Mouse (Mus musculus) ES-E14 (cell line): ENCODE data around the gene Tomm22.

ENCODE experiments used
- HCFC1 ChIP-seq: IDR thresholded peaks from 2 replicates; pipeline ENCODE4 v1.6.1; 2012; ENCODE audit warnings: low read length, inconsistent platforms, borderline replicate concordance; ENCODE audit not compliant: insufficient read depth
- MAFK ChIP-seq: IDR thresholded peaks from 2 replicates; pipeline ENCODE4 v1.6.1; 2014; ENCODE audit warnings: mild to moderate bottlenecking, low read depth, low read length, inconsistent platforms; ENCODE audit not compliant: insufficient read depth

- TF ChIP-seq HCFC1 (no peak), MAFK (no peak)
These were observed 24.9 kb downstream of the Tomm22 start for GRCm38 (mm10) chr15:79695516-79695915.
